Mouse (Mus musculus) heart, adult 18-20 months (tissue): ENCODE results near the gene Snap23. TPM values are rescaled to one million over a fixed set of nuclear protein-coding genes. Genes with fewer than 3 reads are reported as not detected.
A peak's percentile ranks its signal among the peaks of the same experiment; 100 is the strongest.

Source experiments
- DNase-seq, 2 experiments: peaks; one replicate each; pipeline ENCODE4 v3.0.0; 2021 to 2022; ENCODE audit warnings: mixed read lengths in 1 of 2
- total RNA-seq, 2 experiments: library from RNA; stranded (reverse); gene quantifications; 2 replicates each; pipeline ENCODE4 v1.2.3; 2021

The Snap23 gene
- total RNA-seq, 2 experiments from 2014 or later = 59.0 to 59.7 TPM

- peak in 1 of 2 experiments; percentile 59 for DNase-seq
These were observed 10.8 kb downstream of the Snap23 start for GRCm38 (mm10) chr2:120578286-120578685.

- no peak for DNase-seq
These were observed 22.3 kb downstream of the Snap23 start for GRCm38 (mm10) chr2:120589759-120590158.

GRCm38 (mm10) chr2:120592227-120592626 lies 24.8 kb downstream of the Snap23 start:
- DNase-seq = no peak

- no peak for DNase-seq
These were observed 30.3 kb downstream of the Snap23 start for GRCm38 (mm10) chr2:120597734-120598133.

- no peak for DNase-seq
These were observed 32.0 kb downstream of the Snap23 start for GRCm38 (mm10) chr2:120599506-120599905.

- no peak for DNase-seq
These were observed 38.7 kb downstream of the Snap23 start for GRCm38 (mm10) chr2:120606021-120606690.

GRCm38 (mm10) chr2:120608830-120609723 lies 41.6 kb downstream of the Snap23 start, which contains the start of the genes Haus2 and Lrrc57:
Gene Haus2 (plus strand): TSS chr2:120609383.
Gene Lrrc57 (minus strand): TSS chr2:120609520.
- peak; percentile 92 to 94 for DNase-seq

GRCm38 (mm10) chr2:120616279-120617163 lies 49.0 kb downstream of the Snap23 start:
- no peak for DNase-seq

- no peak for DNase-seq
These were observed 52.1 kb downstream of the Snap23 start for GRCm38 (mm10) chr2:120619538-120619937.

- no peak for DNase-seq
These were observed 55.4 kb downstream of the Snap23 start for GRCm38 (mm10) chr2:120622920-120623319.

GRCm38 (mm10) chr2:120628076-120628865 lies 60.8 kb downstream of the Snap23 start:
- no peak for DNase-seq

- peak; percentile 98 to 99 for DNase-seq
These were observed 61.6 kb downstream of the Snap23 start, which contains the start of gene Stard9 for GRCm38 (mm10) chr2:120628886-120629735. Gene Stard9 (plus strand): TSS chr2:120629121.

- DNase-seq = peak; percentile 44 to 49
These were observed 62.8 kb downstream of the Snap23 start for GRCm38 (mm10) chr2:120630246-120630645.

GRCm38 (mm10) chr2:120630655-120631054 lies 63.2 kb downstream of the Snap23 start:
- DNase-seq = no peak

GRCm38 (mm10) chr2:120631521-120631920 lies 64.0 kb downstream of the Snap23 start:
- DNase-seq = no peak

GRCm38 (mm10) chr2:120631957-120632356 lies 64.5 kb downstream of the Snap23 start:
- DNase-seq = peak; percentile 61 to 86

GRCm38 (mm10) chr2:120640835-120641234 lies 73.4 kb downstream of the Snap23 start:
- no peak for DNase-seq

GRCm38 (mm10) chr2:120643836-120644235 lies 76.4 kb downstream of the Snap23 start:
- DNase-seq = peak; percentile 68 to 87

GRCm38 (mm10) chr2:120646777-120647176 lies 79.3 kb downstream of the Snap23 start:
- peak; percentile 45 to 62 for DNase-seq
